ENCODE assay signal across 15 mouse cellular contexts in genomic region chr5:72269204-72269603, GRCm38 (mm10).
DNase-seq lines count a peak whose midpoint lies in the region; ATAC-seq and TF ChIP-seq lines count a peak whose summit lies in the region.
"Had no signal": no experiment of that assay in that cellular context is flagged by ENCODE, and none has a peak within 500 bp of the region (broad histone marks: within the 10 kb centered on the region; RNA-seq: fewer than 3 reads in every experiment).

No protein-coding gene starts in this region.

- no peaks in the 10 kb centered on the region for H3K27me3 ChIP-seq in forebrain, embryonic 13.5 days
- no peaks in the 10 kb centered on the region for H3K27me3 ChIP-seq in forebrain, embryonic 12.5 days
- no peaks in the 10 kb centered on the region for H3K27me3 ChIP-seq in midbrain, embryonic 12.5 days
- no peaks in the 10 kb centered on the region for H3K27me3 ChIP-seq in midbrain, embryonic 14.5 days (ENCODE audit: control insufficient read depth, insufficient read depth, low read length)
- no peaks in the 10 kb centered on the region for H3K27me3 ChIP-seq in spleen, adult 2 months (ENCODE audit: control insufficient read depth, insufficient read depth, low read length)
- H3K27me3 ChIP-seq: heart, embryonic 15.5 days had no signal

- ATAC-seq in forebrain, embryonic 13.5 days, result peak; percentile 54; the same call in 1 of the 2 replicates
- no peak for ATAC-seq in forebrain, embryonic 12.5 days (ENCODE audit: low FRiP score)
- peak; percentile 30; the same call in 1 of the 2 replicates for ATAC-seq in midbrain, embryonic 12.5 days (ENCODE audit: low FRiP score, low read depth)
- ATAC-seq in midbrain, embryonic 14.5 days (ENCODE audit: low FRiP score, low TSS enrichment), result no peak
- 0 out of 2 replicates have a peak, but pooled peaks have one; percentile 8 for ATAC-seq in monocyte, adult 5-6 weeks (replicated peaks; ENCODE audit: insufficient number of reproducible peaks, low FRiP score, low TSS enrichment, poor library complexity, severe bottlenecking)
- ATAC-seq: hindbrain, postnatal 0 days had no signal

- H3K4me1 ChIP-seq in forebrain, embryonic 13.5 days, result no peaks in the 10 kb centered on the region
- no peaks in the 10 kb centered on the region for H3K4me1 ChIP-seq in forebrain, embryonic 12.5 days
- H3K4me1 ChIP-seq in midbrain, embryonic 12.5 days, result no peaks in the 10 kb centered on the region; the same call in 1 of the 2 replicates
- H3K4me1 ChIP-seq in midbrain, embryonic 14.5 days (ENCODE audit: control insufficient read depth, insufficient read depth, low read length), result no peaks in the 10 kb centered on the region
- H3K4me1 ChIP-seq in spleen, adult 2 months (ENCODE audit: control insufficient read depth, insufficient read depth, insufficient read length), result peaks cover 2% of the 10 kb centered on the region; the same call in 1 of the 2 replicates
- H3K4me1 ChIP-seq: heart, embryonic 15.5 days had no signal

- TF ChIP-seq CTCF in spleen, adult 2 months (IDR thresholded peaks at IDR 0.05; ENCODE audit: extremely low read depth, insufficient read depth, insufficient read length, insufficient replicate concordance), result no peak

- no peak overlapping the region for H3K4me2 ChIP-seq in forebrain, embryonic 13.5 days
- H3K4me2 ChIP-seq in forebrain, embryonic 12.5 days, result no peak overlapping the region
- no peak overlapping the region for H3K4me2 ChIP-seq in midbrain, embryonic 12.5 days (replicated peaks)
- H3K4me2 ChIP-seq in midbrain, embryonic 14.5 days (ENCODE audit: low read length), result no peak overlapping the region
- H3K4me2 ChIP-seq: heart, embryonic 11.5 days; heart, embryonic 15.5 days had no signal

- TF ChIP-seq POLR2A in spleen, adult 2 months (IDR thresholded peaks at IDR 0.05; ENCODE audit: low read depth, low read length), result no peak

- no peaks in the 10 kb centered on the region for H3K36me3 ChIP-seq in forebrain, embryonic 13.5 days (ENCODE audit: poor library complexity, severe bottlenecking)
- no peaks in the 10 kb centered on the region for H3K36me3 ChIP-seq in forebrain, embryonic 12.5 days (replicated peaks)
- H3K36me3 ChIP-seq in midbrain, embryonic 12.5 days, result no peaks in the 10 kb centered on the region
- H3K36me3 ChIP-seq in midbrain, embryonic 14.5 days (ENCODE audit: control insufficient read depth, insufficient read depth, low read length), result no peaks in the 10 kb centered on the region
- H3K36me3 ChIP-seq in spleen, adult 2 months (ENCODE audit: control insufficient read depth, insufficient read depth, low read length), result peaks cover 20% of the 10 kb centered on the region

- no peak overlapping the region for H3K9ac ChIP-seq in forebrain, embryonic 13.5 days
- no peak overlapping the region for H3K9ac ChIP-seq in forebrain, embryonic 12.5 days
- H3K9ac ChIP-seq in midbrain, embryonic 12.5 days (replicated peaks), result no peak overlapping the region
- no peak overlapping the region for H3K9ac ChIP-seq in midbrain, embryonic 14.5 days (replicated peaks; ENCODE audit: low read length)
- H3K9ac ChIP-seq: heart, embryonic 15.5 days had no signal

- WGBS in forebrain, embryonic 13.5 days, result 90% methylated on average over 10 of the region's 10 CpGs
- 86% methylated on average over 10 of the region's 10 CpGs for WGBS in forebrain, embryonic 12.5 days
- WGBS in midbrain, embryonic 12.5 days, result 85% methylated on average over 10 of the region's 10 CpGs
- 78% methylated on average over 10 of the region's 10 CpGs for WGBS in midbrain, embryonic 14.5 days
- 88% methylated on average over 10 of the region's 10 CpGs for WGBS in spleen, adult 2 months

- no peak for DNase-seq in midbrain, embryonic 14.5 days
- no peak for DNase-seq in spleen, adult 2 months (ENCODE audit: low read depth in 1 of 2, low spot score in 2 of 2)
- DNase-seq in spleen, postnatal 36 days (ENCODE audit: low spot score in 2 of 2), result no peak
- no peak for DNase-seq in thymus, postnatal 10 days (ENCODE audit: low spot score in 2 of 2)
- DNase-seq: adrenal gland, adult 8-10 months; heart, adult 2 months; kidney, adult 11 months had no signal

- no peak overlapping the region for H3K27ac ChIP-seq in forebrain, embryonic 13.5 days
- H3K27ac ChIP-seq in forebrain, embryonic 12.5 days, result no peak overlapping the region
- no peak overlapping the region for H3K27ac ChIP-seq in midbrain, embryonic 12.5 days (replicated peaks)
- no peak overlapping the region for H3K27ac ChIP-seq in midbrain, embryonic 14.5 days (replicated peaks; ENCODE audit: low read depth, low read length)
- H3K27ac ChIP-seq in spleen, adult 2 months (ENCODE audit: insufficient read depth, low read length), result peak overlapping the region; percentile 37; the same call in 1 of the 2 replicates
- H3K27ac ChIP-seq: heart, adult 2 months; heart, embryonic 15.5 days; hindbrain, postnatal 0 days had no signal

- H3K9me3 ChIP-seq in forebrain, embryonic 13.5 days (replicated peaks), result no peaks in the 10 kb centered on the region
- H3K9me3 ChIP-seq in forebrain, embryonic 12.5 days, result no peaks in the 10 kb centered on the region
- no peaks in the 10 kb centered on the region for H3K9me3 ChIP-seq in midbrain, embryonic 12.5 days
- H3K9me3 ChIP-seq in midbrain, embryonic 14.5 days (ENCODE audit: control insufficient read depth, low read length), result no peaks in the 10 kb centered on the region
- H3K9me3 ChIP-seq: G1E; heart, embryonic 15.5 days had no signal

- no peak overlapping the region for H3K4me3 ChIP-seq in forebrain, embryonic 13.5 days
- no peak overlapping the region for H3K4me3 ChIP-seq in forebrain, embryonic 12.5 days (replicated peaks)
- no peak overlapping the region for H3K4me3 ChIP-seq in midbrain, embryonic 12.5 days
- H3K4me3 ChIP-seq in midbrain, embryonic 14.5 days (replicated peaks; ENCODE audit: low read depth, low read length), result no peak overlapping the region
- H3K4me3 ChIP-seq in spleen, adult 2 months (ENCODE audit: extremely low read depth, insufficient read depth, insufficient read length), result no peak overlapping the region
- H3K4me3 ChIP-seq: heart, adult 2 months; heart, embryonic 15.5 days had no signal

Comparison
In these comparisons a context has a peak if more than half of its experiments do, and no peak if none do; other contexts are left out.
1. ATAC-seq: peak in forebrain, embryonic 13.5 days (single experiment), midbrain, embryonic 12.5 days (single experiment) and monocyte, adult 5-6 weeks (single experiment); none in forebrain, embryonic 12.5 days (single experiment) and midbrain, embryonic 14.5 days (single experiment).